Mouse (Mus musculus) hindbrain, embryonic 10.5 days (tissue): ENCODE results near the gene Kdm5b. TPM values are rescaled to one million over a fixed set of nuclear protein-coding genes. Genes with fewer than 3 reads are reported as not detected.

ENCODE experiments used
- DNase-seq: peaks from one replicate; pipeline ENCODE4 v3.0.0-alpha.2; 2017; ENCODE audit warnings: low spot score
- H3K27ac ChIP-seq: fragments of 300-500 bp; sonication (generic); 2 replicates; pipeline ENCODE4 v1.5.1; 2016; ENCODE audit warnings: mild to moderate bottlenecking, moderate library complexity
- H3K27me3 ChIP-seq: fragments of 300-500 bp; sonication (generic); 2 replicates; pipeline ENCODE4 v1.6.1; 2016; ENCODE audit warnings: mild to moderate bottlenecking; ENCODE audit not compliant: poor library complexity, insufficient read depth, severe bottlenecking
- H3K36me3 ChIP-seq: fragments of 300-500 bp; sonication (generic); 2 replicates; pipeline ENCODE4 v1.6.1; 2016; ENCODE audit warnings: mild to moderate bottlenecking, moderate library complexity
- H3K4me1 ChIP-seq: fragments of 300-500 bp; sonication (generic); replicated peaks from 2 replicates; pipeline ENCODE4 v1.6.1; 2016; ENCODE audit warnings: mild to moderate bottlenecking
- H3K4me3 ChIP-seq: fragments of 300-500 bp; sonication (generic); 2 replicates; pipeline ENCODE4 v1.5.1; 2016; ENCODE audit warnings: mild to moderate bottlenecking, moderate library complexity
- H3K9me3 ChIP-seq: fragments of 300-500 bp; sonication (generic); 2 replicates; pipeline ENCODE4 v1.6.1; 2016; ENCODE audit warnings: mild to moderate bottlenecking, moderate library complexity
- WGBS: fragments of 180-500 bp; shearing (Covaris S2); methylation state at CpG from one replicate; pipeline ENCODE4 v1.1.7; 2016; 5-methylcytosine and 5-hydroxymethylcytosine counted together
- polyA plus RNA-seq: library from polyadenylated mRNA; unstranded; fragments of >200 nt; fragmentation: Nextera tagmentation; extraction: Ambion mirVana; gene quantifications from 2 replicates; pipeline ENCODE4 v1.2.1, GENCODE M21; 2016

The Kdm5b gene
- polyA plus RNA-seq, 1 experiment from 2014 or later = 71.6 TPM

GRCm38 (mm10) chr1:134645408-134646200 is 85.6 kb downstream of the Kdm5b start:
- Histone ChIP-seq H3K4me3 (peak overlapping the region; percentile 54), H3K9me3 (no peaks in the 10 kb centered on the region), H3K27me3 (peaks cover 78% of the 10 kb centered on the region), H3K4me1 (peaks cover 44% of the 10 kb centered on the region), H3K27ac (no peak overlapping the region), H3K36me3 (no peaks in the 10 kb centered on the region)
- DNase-seq = no peak
- 15% methylated on average over 16 of the region's 16 CpGs for WGBS

GRCm38 (mm10) chr1:134646261-134646962 is 86.4 kb downstream of the Kdm5b start, which contains the start of gene Syt2:
Gene Syt2, plus strand, starts transcription at chr1:134646677.
- peak within 1 kb of the TSS; percentile 54 for H3K4me3 ChIP-seq
- under 1% methylated on average over 63 of the region's 63 CpGs for WGBS
- peaks cover 44% of the 10 kb centered on the region for H3K4me1 ChIP-seq
- peak; percentile 69 for DNase-seq
- peaks cover 83% of the 10 kb centered on the region for H3K27me3 ChIP-seq
- no peaks in the 10 kb centered on the region for H3K9me3 ChIP-seq
- H3K36me3 ChIP-seq = no peaks in the 10 kb centered on the region
- H3K27ac ChIP-seq = peak within 1 kb of the TSS; percentile 69

DNA sequence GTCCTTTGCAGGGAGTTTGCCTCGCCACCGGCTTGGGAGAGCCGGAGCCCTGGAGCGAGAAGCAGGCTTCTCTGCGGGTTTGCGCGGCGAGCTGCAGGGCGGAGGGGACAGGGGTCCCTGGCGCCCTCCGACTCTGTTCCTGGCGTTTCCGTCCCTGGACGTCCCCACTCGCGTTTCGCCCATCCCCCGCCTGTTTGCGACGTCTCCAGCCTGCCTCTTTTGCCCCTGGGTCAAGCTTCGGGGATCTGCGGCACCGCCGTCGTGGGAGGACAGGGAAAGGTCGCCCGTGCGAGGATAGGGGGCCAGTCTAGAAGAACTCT is 87.0 kb downstream of the Kdm5b start:
- Histone ChIP-seq H3K36me3 (no peaks in the 10 kb centered on the region), H3K27ac (peak overlapping the region; percentile 69; the same call in 1 of the 2 replicates), H3K9me3 (no peaks in the 10 kb centered on the region), H3K4me3 (peak overlapping the region; percentile 54), H3K4me1 (peaks cover 44% of the 10 kb centered on the region), H3K27me3 (peaks cover 86% of the 10 kb centered on the region)
- DNase-seq = no peak
- 1% methylated on average over 28 of the region's 28 CpGs for WGBS

DNA sequence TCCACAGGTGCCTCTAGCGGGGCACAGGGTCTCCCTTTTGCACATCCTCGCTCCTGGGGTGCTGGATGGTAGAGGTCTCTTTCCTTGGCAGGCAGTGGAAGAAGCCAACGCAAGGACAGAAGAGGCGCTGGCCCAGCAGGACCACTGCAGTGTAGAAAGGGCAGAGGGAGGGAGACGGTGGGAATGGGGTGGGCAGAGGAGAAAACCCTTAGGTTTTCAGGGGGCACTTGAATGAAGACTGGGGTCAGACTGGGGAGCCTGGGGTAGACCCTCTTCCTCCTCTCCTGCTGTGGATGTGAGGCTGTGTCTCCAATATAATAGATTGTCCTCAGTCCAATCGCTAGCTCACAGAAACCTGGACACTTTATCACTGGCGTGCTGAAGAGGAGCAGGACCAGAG is 87.6 kb downstream of the Kdm5b start:
- H3K4me1 ChIP-seq = peaks cover 44% of the 10 kb centered on the region

GRCm38 (mm10) chr1:134650816-134651215 is 90.8 kb downstream of the Kdm5b start:
- no peaks in the 10 kb centered on the region for H3K36me3 ChIP-seq
- WGBS = 90% methylated on average over 5 of the region's 5 CpGs
- peaks cover 44% of the 10 kb centered on the region for H3K4me1 ChIP-seq

More for the DNA sequence above, 87.6 kb downstream of the Kdm5b start:
- DNase-seq = no peak
- 21% methylated on average over 7 of the region's 7 CpGs for WGBS
- Histone ChIP-seq H3K27me3 (peaks cover 88% of the 10 kb centered on the region), H3K4me3 (peak overlapping the region; percentile 54; the same call in 1 of the 2 replicates), H3K27ac (no peak overlapping the region), H3K9me3 (no peaks in the 10 kb centered on the region), H3K36me3 (no peaks in the 10 kb centered on the region)

GRCm38 (mm10) chr1:134651268-134651850 is 91.4 kb downstream of the Kdm5b start:
- Histone ChIP-seq H3K9me3 (no peaks in the 10 kb centered on the region), H3K4me3 (no peak overlapping the region), H3K4me1 (peaks cover 38% of the 10 kb centered on the region), H3K36me3 (no peaks in the 10 kb centered on the region), H3K27ac (no peak overlapping the region), H3K27me3 (peaks cover 68% of the 10 kb centered on the region)
- DNase-seq = no peak
- WGBS = 59% methylated on average over 13 of the region's 13 CpGs

More at GRCm38 (mm10) chr1:134650816-134651215, 90.8 kb downstream of the Kdm5b start:
- peaks cover 73% of the 10 kb centered on the region for H3K27me3 ChIP-seq
- DNase-seq = no peak
- no peak overlapping the region for H3K4me3 ChIP-seq
- no peaks in the 10 kb centered on the region for H3K9me3 ChIP-seq
- no peak overlapping the region for H3K27ac ChIP-seq

DNA sequence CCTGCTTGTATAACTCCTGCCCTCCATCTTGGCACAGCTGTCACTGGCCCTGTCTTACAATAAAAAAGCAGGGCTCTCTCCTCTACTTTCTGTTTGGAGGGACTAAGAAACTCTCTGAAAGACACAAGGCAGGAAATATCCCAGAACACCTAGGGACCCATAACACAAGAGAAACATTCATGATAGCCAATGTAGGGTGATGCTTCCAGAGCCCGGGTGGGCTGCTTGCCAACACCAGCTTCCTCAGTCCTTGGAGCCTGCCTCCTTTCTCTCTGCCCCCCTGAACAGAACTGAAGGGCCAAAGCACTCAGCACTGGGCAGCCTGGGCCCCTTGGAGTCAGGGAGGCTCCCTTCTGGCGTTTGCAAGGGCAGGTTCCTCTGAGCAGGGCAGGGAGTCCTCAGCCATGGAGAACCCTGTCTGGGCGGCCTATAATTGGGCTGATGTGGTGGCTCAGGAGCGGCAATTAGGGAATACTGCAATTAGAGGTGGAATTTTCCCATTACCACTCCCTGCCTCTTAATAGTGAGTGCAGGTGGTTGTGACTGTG is 92.0 kb downstream of the Kdm5b start:
- peaks cover 62% of the 10 kb centered on the region for H3K27me3 ChIP-seq
- peaks cover 35% of the 10 kb centered on the region for H3K4me1 ChIP-seq
- no peaks in the 10 kb centered on the region for H3K9me3 ChIP-seq
- no peaks in the 10 kb centered on the region for H3K36me3 ChIP-seq
- no peak overlapping the region for H3K27ac ChIP-seq
- no peak overlapping the region for H3K4me3 ChIP-seq
- 38% methylated on average over 4 of the region's 4 CpGs for WGBS
- DNase-seq = no peak

- Histone ChIP-seq H3K9me3 (no peaks in the 10 kb centered on the region), H3K4me3 (no peak overlapping the region), H3K36me3 (no peaks in the 10 kb centered on the region), H3K4me1 (peaks cover 31% of the 10 kb centered on the region), H3K27me3 (peaks cover 44% of the 10 kb centered on the region), H3K27ac (peak overlapping the region; percentile 40)
- 17% methylated on average over 10 of the region's 10 CpGs for WGBS
- no peak for DNase-seq
Measured at GRCm38 (mm10) chr1:134653603-134654257, 93.8 kb downstream of the Kdm5b start.

DNA sequence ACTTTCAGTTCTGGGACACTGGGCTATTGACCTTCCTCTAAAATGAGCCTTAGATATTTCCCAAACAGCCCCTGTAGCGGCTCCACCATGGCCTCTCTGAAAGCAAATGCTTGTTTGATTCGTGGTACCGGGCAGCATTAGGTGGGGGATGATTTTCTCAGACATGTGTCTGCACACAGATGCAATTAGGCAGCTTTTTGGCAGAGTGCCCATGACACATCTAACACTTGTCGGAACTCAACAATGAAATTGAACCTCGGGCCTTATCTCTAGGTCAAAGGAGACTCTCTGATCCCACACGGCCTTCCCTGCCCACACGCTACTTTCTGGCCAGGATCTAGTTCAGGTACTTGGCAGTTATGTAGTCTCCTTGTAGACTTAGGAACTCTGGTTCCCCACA is 98.9 kb downstream of the Kdm5b start:
- no peaks in the 10 kb centered on the region for H3K36me3 ChIP-seq
- DNase-seq = no peak
- H3K9me3 ChIP-seq = no peaks in the 10 kb centered on the region
- 90% methylated on average over 7 of the region's 7 CpGs for WGBS
- H3K4me1 ChIP-seq = peaks cover 11% of the 10 kb centered on the region
- peaks cover 7% of the 10 kb centered on the region for H3K27me3 ChIP-seq
- H3K4me3 ChIP-seq = no peak overlapping the region
- no peak overlapping the region for H3K27ac ChIP-seq

- DNase-seq = no peak
- 78% methylated on average over 7 of the region's 7 CpGs for WGBS
- Histone ChIP-seq H3K27ac (no peak overlapping the region), H3K36me3 (no peaks in the 10 kb centered on the region), H3K9me3 (no peaks in the 10 kb centered on the region), H3K4me3 (no peak overlapping the region), H3K27me3 (no peaks in the 10 kb centered on the region), H3K4me1 (peaks cover 7% of the 10 kb centered on the region)
Measured at GRCm38 (mm10) chr1:134660163-134660562, 100.2 kb downstream of the Kdm5b start.

DNA sequence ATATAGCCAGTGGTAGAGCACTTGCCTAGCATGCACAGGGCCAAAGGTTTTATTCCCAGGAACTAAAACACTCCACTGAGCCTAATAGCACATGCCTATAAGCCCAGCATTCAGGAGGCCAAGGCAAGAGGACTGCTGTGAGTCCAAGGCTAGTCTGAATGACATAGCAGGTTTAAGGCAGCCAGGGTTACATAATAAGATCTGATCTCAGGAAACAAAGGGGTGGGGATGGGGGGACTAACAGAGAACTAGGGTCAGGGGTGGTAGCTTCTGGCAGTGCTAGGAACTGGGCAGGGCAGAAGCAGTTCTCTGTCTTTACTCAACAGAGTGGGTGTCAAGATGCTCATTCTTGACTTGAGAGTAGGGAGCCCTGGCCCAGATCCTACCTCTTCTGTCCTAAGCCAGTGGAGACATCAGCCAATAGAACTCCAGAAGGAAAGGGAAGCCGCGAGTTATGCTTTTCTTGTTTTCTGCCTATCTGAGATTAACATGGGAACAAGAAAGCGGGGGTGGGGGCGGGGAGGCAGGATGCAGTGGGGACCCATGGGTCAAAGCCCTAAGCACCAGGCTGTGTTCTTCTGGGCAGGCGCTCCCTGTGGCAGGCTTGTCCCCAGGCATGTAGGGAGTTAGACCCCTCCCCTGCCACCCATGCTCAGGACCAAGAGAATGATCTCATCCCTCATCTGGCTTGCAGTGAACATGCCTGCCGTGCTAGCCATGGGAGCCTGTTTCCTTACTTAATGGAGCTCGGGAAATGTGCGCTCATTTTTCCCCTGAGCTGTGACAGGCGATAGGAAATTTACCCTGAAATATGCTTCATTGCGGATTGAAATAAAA is 111.5 kb downstream of the Kdm5b start:
- no peaks in the 10 kb centered on the region for H3K9me3 ChIP-seq
- no peaks in the 10 kb centered on the region for H3K36me3 ChIP-seq
- peak overlapping the region; percentile 50; the same call in 1 of the 2 replicates for H3K27ac ChIP-seq
- no peaks in the 10 kb centered on the region for H3K27me3 ChIP-seq
- no peak for DNase-seq
- peaks cover 45% of the 10 kb centered on the region for H3K4me1 ChIP-seq
- H3K4me3 ChIP-seq = no peak overlapping the region
- 84% methylated on average over 10 of the region's 10 CpGs for whole genome bisulfite sequencing

- Histone ChIP-seq H3K36me3 (no peaks in the 10 kb centered on the region), H3K27ac (no peak overlapping the region), H3K4me3 (no peak overlapping the region), H3K4me1 (peaks cover 37% of the 10 kb centered on the region), H3K27me3 (no peaks in the 10 kb centered on the region), H3K9me3 (no peaks in the 10 kb centered on the region)
- 11% methylated on average over 1 of the region's 1 CpGs for WGBS
- DNase-seq = no peak
Measured at GRCm38 (mm10) chr1:134674312-134674711, 114.3 kb downstream of the Kdm5b start.
